Mouse (Mus musculus) spleen, adult 2 months (tissue): ENCODE data around the gene Egln2. TPM values are rescaled to one million over a fixed set of nuclear protein-coding genes. Genes with fewer than 3 reads are reported as not detected.

Experiments used
- DNase-seq, 2 experiments: peaks; one replicate each; pipeline versions ENCODE4 v3.0.0 to v3.0.0-alpha.2; 2012 to 2021; ENCODE audit warnings: low spot score in 2 of 2, low read depth in 1 of 2
- H3K27ac ChIP-seq: fragments of 200-500 bp; 2 replicates; pipeline ENCODE4 v1.5.1; 2012; ENCODE audit warnings: low read length, inconsistent platforms; ENCODE audit not compliant: insufficient read depth
- H3K27me3 ChIP-seq: fragments of 200-500 bp; 2 replicates; pipeline ENCODE4 v1.6.1; 2012; ENCODE audit warnings: mild to moderate bottlenecking, moderate library complexity, low read length, inconsistent platforms; ENCODE audit not compliant: control insufficient read depth, insufficient read depth
- H3K36me3 ChIP-seq: fragments of 200-500 bp; 2 replicates; pipeline ENCODE4 v1.6.1; 2012; ENCODE audit warnings: mild to moderate bottlenecking, low read length, inconsistent platforms; ENCODE audit not compliant: control insufficient read depth, insufficient read depth
- H3K4me1 ChIP-seq: fragments of 200-500 bp; 2 replicates; pipeline ENCODE4 v1.6.1; 2011; ENCODE audit warnings: inconsistent platforms; ENCODE audit not compliant: control insufficient read depth, insufficient read depth, insufficient read length
- H3K4me3 ChIP-seq: fragments of 200-500 bp; 2 replicates; pipeline ENCODE4 v1.5.1; 2011; ENCODE audit warnings: mild to moderate bottlenecking, inconsistent platforms; ENCODE audit not compliant: insufficient read depth, insufficient read length; ENCODE audit errors: extremely low read depth
- CTCF ChIP-seq: fragments of 200-500 bp; IDR thresholded peaks from 2 replicates; pipeline ENCODE4 v1.5.1; 2011; ENCODE audit warnings: mild to moderate bottlenecking, inconsistent platforms; ENCODE audit not compliant: insufficient read depth, insufficient read length, insufficient replicate concordance; ENCODE audit errors: extremely low read depth
- POLR2A ChIP-seq: fragments of 200-500 bp; IDR thresholded peaks from 2 replicates; pipeline ENCODE4 v1.6.1; 2011; ENCODE audit warnings: low read depth, low read length, inconsistent platforms
- WGBS: fragments of 180-500 bp; shearing (Covaris S2); methylation state at CpG from one replicate; pipeline ENCODE4 v1.1.7; 2018; 5-methylcytosine and 5-hydroxymethylcytosine counted together
- polyA plus RNA-seq: library from polyadenylated mRNA; depleted of rRNA; stranded (reverse); fragments of >200 nt; gene quantifications from 2 replicates; pipeline ENCODE4 v1.2.3, GENCODE M21; 2012

Gene Egln2
- polyA plus RNA-seq, 1 experiment = 83.0 TPM

DNA sequence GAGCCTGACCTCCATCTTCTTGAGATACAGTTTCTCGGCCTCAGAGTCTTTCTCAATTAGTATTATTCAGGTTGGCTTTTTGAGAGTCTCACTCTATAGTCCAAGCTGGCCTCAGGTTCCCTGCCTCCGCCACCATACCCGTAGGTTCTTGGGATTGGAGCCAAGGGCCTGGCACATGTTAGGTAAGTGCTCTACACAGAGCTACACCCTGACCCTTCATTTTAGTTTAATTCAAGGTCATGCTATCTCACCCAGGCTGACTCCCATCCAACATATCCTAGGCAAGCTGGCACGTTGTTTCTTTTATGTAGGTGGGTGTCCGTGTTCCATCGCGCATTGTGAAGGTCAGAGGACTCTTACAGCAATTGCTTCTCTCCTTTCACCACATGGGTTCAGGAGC, 8.3 kb upstream of the Egln2 start:
- no peak for DNase-seq
- H3K27ac ChIP-seq = no peak overlapping the region
- no peaks in the 10 kb centered on the region; the same call in 1 of the 2 replicates for H3K4me1 ChIP-seq
- no peak overlapping the region for H3K4me3 ChIP-seq
- H3K36me3 ChIP-seq = peaks cover 34% of the 10 kb centered on the region
- no peak for TF ChIP-seq CTCF
- WGBS = 92% methylated on average over 7 of the region's 7 CpGs
- no peaks in the 10 kb centered on the region for H3K27me3 ChIP-seq

GRCm38 (mm10) chr7:27174496-27174895, 7.9 kb upstream of the Egln2 start:
- 91% methylated on average over 15 of the region's 15 CpGs for WGBS
- H3K27ac ChIP-seq = no peak overlapping the region
- no peak overlapping the region for H3K4me3 ChIP-seq
- H3K36me3 ChIP-seq = peaks cover 34% of the 10 kb centered on the region
- no peaks in the 10 kb centered on the region; the same call in 1 of the 2 replicates for H3K4me1 ChIP-seq
- TF ChIP-seq CTCF (no peak), POLR2A (no peak)
- no peak for DNase-seq
- no peaks in the 10 kb centered on the region for H3K27me3 ChIP-seq

DNA sequence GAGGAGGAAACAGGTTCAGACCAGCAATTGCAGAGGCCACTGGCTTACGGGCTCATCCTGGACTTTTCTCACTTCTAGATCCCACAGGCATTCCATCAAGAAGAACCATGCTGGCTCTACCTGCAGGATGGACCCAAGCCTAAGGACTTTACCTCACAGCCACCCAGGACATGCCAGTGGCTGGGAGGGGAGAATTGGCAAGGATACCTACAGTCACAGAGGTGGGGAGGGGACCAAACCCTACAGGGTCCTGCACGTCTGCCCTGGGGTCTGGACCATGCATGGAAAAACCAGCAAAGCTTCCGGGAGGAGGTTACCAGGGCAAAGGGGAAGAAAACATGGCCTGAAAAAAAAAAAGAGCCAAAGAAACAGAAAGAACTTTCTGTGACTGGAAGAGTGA, 4.4 kb upstream of the Egln2 start:
- H3K36me3 ChIP-seq = peaks cover 34% of the 10 kb centered on the region
- 94% methylated on average over 3 of the region's 3 CpGs for WGBS
- H3K4me1 ChIP-seq = peaks cover 14% of the 10 kb centered on the region
- no peak overlapping the region for H3K27ac ChIP-seq
- H3K27me3 ChIP-seq = no peaks in the 10 kb centered on the region
- H3K4me3 ChIP-seq = no peak overlapping the region
- DNase-seq = no peak
- no peak for TF ChIP-seq POLR2A
- no peak for TF ChIP-seq CTCF

GRCm38 (mm10) chr7:27168371-27168770, 1.8 kb upstream of the Egln2 start:
- H3K27ac ChIP-seq = peak overlapping the region; percentile 99
- TF ChIP-seq CTCF (no peak), POLR2A (no peak)
- no peak overlapping the region for H3K4me3 ChIP-seq
- H3K4me1 ChIP-seq = peaks cover 31% of the 10 kb centered on the region
- no peaks in the 10 kb centered on the region for H3K27me3 ChIP-seq
- WGBS = 72% methylated on average over 5 of the region's 5 CpGs
- H3K36me3 ChIP-seq = peaks cover 25% of the 10 kb centered on the region
- DNase-seq = no peak

DNA sequence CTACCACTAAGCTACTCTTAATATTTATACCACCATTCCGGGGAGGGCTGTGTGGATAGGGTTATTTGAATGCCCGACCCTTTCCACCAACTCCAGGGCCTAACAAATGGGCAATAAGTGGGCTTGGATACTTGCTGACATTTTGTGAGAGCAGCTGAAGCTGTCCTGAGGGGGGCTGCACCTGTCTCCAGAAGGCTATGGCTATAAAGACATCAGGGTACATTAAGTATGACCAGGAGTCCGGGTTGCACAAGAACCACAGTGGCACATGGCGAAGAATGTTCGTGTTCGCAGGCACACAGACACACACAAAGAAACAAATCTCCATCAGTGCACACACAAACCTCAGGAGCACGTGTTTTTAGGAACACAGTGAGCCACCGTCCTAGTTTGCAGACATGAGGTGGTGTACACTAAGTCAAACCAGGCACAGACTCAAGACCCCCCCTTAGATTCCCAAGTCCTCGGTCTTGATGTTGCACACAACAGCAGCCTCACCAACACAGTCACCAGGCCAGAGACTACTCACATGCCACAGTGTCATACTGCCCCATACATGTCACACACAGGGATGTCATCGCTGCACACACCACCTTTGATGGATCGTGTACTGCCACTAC, 983 bp upstream of the Egln2 start:
- peaks cover 32% of the 10 kb centered on the region for H3K4me1 ChIP-seq
- no peak for DNase-seq
- peak overlapping the region; percentile 44 for H3K4me3 ChIP-seq
- TF ChIP-seq CTCF = no peak
- TF ChIP-seq POLR2A = no peak
- peak overlapping the region; percentile 99 for H3K27ac ChIP-seq
- H3K36me3 ChIP-seq = peaks cover 19% of the 10 kb centered on the region
- WGBS = 47% methylated on average over 11 of the region's 11 CpGs
- no peaks in the 10 kb centered on the region for H3K27me3 ChIP-seq

- Histone ChIP-seq H3K27me3 (no peaks in the 10 kb centered on the region), H3K36me3 (peaks cover 14% of the 10 kb centered on the region), H3K4me1 (peaks cover 32% of the 10 kb centered on the region), H3K4me3 (peak overlapping the region; percentile 79), H3K27ac (peak overlapping the region; percentile 99)
- DNase-seq = peak; percentile 62 to 84
- WGBS = 1% methylated on average over 31 of the region's 43 CpGs
- no peak for TF ChIP-seq CTCF
- peak; percentile 20; the same call in 1 of the 2 replicates for TF ChIP-seq POLR2A
Measured at GRCm38 (mm10) chr7:27166229-27166613, 381 bp downstream of the Egln2 start.

GRCm38 (mm10) chr7:27165696-27166095, 906 bp downstream of the Egln2 start:
- no peak for TF ChIP-seq CTCF
- no peak for TF ChIP-seq POLR2A
- WGBS = 3% methylated on average over 8 of the region's 8 CpGs
- Histone ChIP-seq H3K4me3 (peak overlapping the region; percentile 79), H3K27ac (peak overlapping the region; percentile 99), H3K27me3 (no peaks in the 10 kb centered on the region), H3K36me3 (peaks cover 10% of the 10 kb centered on the region), H3K4me1 (peaks cover 32% of the 10 kb centered on the region)
- no peak for DNase-seq
